Mouse (Mus musculus): ENCODE results near the gene Acads.

DNA sequence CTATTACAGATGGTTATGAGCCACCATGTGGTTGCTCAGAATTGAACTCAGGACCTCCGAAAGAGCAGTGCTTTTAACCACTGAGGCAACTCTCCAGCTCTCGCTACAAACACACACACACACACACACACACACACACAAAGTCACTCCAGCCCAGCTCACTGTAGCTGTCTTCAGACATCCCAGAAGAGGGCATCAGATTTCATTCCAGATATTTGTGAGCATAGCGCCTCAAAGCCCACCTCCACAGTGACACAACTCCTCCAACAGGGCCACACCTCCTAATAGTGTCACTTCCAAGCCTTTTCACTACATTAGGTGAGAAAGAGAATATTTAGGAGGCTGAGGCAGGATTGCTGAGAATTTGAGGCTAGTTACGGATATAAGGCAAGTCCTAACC lies 20.0 kb upstream of the Acads start:
- no peak for TF ChIP-seq CTCF (IDR thresholded peaks at IDR 0.05; ENCODE audit: borderline replicate concordance, control insufficient read depth, extremely low read depth, insufficient read depth, low read length, poor library complexity)
- TF ChIP-seq POLR2A (IDR thresholded peaks at IDR 0.05; ENCODE audit: control insufficient read depth, extremely low read depth, insufficient read depth, low read length, poor library complexity) = no peak

Measured in thymus, adult 2 months (tissue).